Mouse (Mus musculus): Measurements from ENCODE around the gene Gpr152.

DNA sequence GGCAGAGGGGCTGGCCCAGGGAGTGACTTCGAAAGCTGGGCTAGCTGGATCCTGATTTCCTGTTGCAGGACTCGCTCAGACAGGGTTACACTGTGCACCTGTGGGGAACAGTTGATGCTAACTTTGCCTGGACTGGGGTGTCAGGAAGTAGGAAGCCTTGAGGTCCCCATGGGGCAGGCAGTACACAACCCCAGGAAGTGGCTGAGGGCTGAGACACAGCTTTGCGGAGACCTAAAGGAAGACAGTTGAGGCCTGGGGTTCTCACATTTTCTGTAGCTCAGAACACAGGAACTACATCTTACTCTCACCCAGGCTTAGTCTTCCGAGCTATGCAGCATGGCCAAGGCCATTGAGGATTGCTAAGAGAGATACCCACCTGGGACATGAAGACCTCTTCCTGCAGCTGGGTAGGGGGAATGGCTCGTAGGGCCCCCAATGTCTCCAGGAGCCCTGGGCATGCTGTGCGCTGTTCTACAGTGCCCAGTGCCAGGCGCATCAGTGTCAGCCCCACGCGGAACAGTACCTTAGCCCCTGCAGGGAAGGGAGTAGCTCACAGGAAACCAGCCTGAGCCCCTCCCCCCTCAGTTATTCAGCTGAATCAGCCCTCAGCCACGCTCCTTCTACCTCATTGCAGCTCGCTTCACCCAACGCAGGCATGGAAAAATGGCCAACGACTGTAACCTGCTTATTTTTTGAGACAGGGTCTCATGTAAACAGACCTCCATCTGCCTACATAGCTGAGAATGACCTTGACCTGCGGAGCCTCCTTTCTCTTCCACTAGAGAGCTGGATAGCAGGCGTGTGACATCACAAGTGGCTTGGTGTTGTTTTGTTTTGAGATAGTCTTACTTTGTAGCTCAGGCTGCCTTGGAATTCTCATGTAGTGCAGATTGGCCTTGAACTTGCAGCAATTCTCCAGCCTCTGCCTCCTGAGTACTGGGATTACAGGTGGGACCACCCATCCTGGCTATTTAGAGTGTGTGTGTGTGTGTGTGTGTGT is 45.7 kb downstream of the Gpr152 start:
- no peak for TF ChIP-seq CTCF (conservative IDR thresholded peaks at IDR 0.05; ENCODE audit: low read length)
- TF ChIP-seq NANOG (IDR thresholded peaks at IDR 0.05; ENCODE audit: borderline replicate concordance, low read length) = no peak; the same call in 1 of the 2 replicates

Measured in E14TG2a.4 (cell line).